Mouse (Mus musculus) adrenal gland, postnatal 36 days (tissue): ENCODE results near the gene Cd22. TPM values are rescaled to one million over a fixed set of nuclear protein-coding genes. Genes with fewer than 3 reads are reported as not detected.

ENCODE experiments used
- DNase-seq, 2 experiments: peaks; one replicate each; pipeline ENCODE4 v3.0.0; 2021; ENCODE audit warnings: mixed read lengths in 1 of 2
- total RNA-seq, 2 experiments: library from RNA; stranded (reverse); gene quantifications; 2 replicates each; pipeline ENCODE4 v1.2.3; 2021

Cd22 gene
- total RNA-seq, 2 experiments from 2014 or later = 0.56 TPM

DNA sequence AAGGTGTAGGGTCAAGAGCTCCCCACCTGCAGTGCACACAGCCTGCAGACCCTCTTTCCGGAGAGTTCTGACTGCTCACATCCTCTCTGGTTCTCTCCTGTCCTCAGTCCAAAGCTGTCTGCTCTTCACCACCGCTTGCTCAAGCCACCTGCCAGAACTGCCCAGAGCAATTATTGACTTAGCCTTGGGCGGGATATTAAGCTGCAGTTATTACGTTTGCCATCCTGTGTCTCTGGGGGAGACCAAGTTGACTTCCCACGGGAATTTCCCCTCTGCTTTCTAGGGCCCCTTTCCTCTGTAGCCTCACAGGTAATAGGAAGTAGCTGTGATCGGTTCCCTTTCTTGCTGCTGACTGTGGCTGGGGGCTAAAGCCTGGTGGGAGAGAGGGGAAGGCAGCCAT is 60.0 kb downstream of the Cd22 start:
- no peak for DNase-seq

Other genes starting within 250 kb of the Cd22 start
- gene Etv2, start 244.5 kb downstream of the Cd22 start, total RNA-seq = not detected
- 10 to 100 TPM; 83.0 to 88.1 TPM for gene Rbm42, start 230.0 kb downstream of the Cd22 start, total RNA-seq
- 10 to 100 TPM; 10.1 to 10.5 TPM for gene Haus5, start 215.3 kb downstream of the Cd22 start, total RNA-seq
- not detected for gene Pmis2, start 208.7 kb downstream of the Cd22 start, total RNA-seq
- 1 to 10 TPM; 4.8 to 6.3 TPM for gene 2200002J24Rik, start 181.4 kb downstream of the Cd22 start, total RNA-seq
- gene Atp4a, start 168.1 kb downstream of the Cd22 start, total RNA-seq = 1 to 10 TPM; 3.1 to 5.9 TPM
- gene Tmem147, start 150.8 kb downstream of the Cd22 start, total RNA-seq = 100 to 1,000 TPM; 229 to 231 TPM
- gene Gapdhs, start 136.7 kb downstream of the Cd22 start, total RNA-seq = under 1 TPM in 1 of 2 experiments, not detected in 1; 0.26 TPM
- gene Sbsn, start 128.9 kb downstream of the Cd22 start, total RNA-seq = 100 to 1,000 TPM; 326 to 370 TPM
- gene Dmkn, start 116.6 kb downstream of the Cd22 start, total RNA-seq = 1 to 10 TPM; 2.4 to 2.5 TPM
- 1 to 10 TPM in 1 of 2 experiments, not detected in 1; 2.8 TPM for gene Krtdap, start 92.4 kb downstream of the Cd22 start, total RNA-seq
- 1 to 10 TPM; 1.7 to 2.9 TPM for gene Ffar2, start 56.6 kb downstream of the Cd22 start, total RNA-seq
- under 1 TPM in 1 of 2 experiments, not detected in 1; 0.33 TPM for gene Ffar3, start 24.2 kb downstream of the Cd22 start, total RNA-seq
- gene Ffar1, start 18.8 kb downstream of the Cd22 start, total RNA-seq = not detected
- gene Mag, start 34.5 kb upstream of the Cd22 start, total RNA-seq = under 1 TPM; 0.20 to 0.46 TPM
- gene Hamp2, start 44.3 kb upstream of the Cd22 start, total RNA-seq = 10 to 100 TPM in 1 of 2 experiments, not detected in 1; 11.7 TPM
- 10 to 100 TPM in 1 of 2 experiments, not detected in 1; 23.5 TPM for gene Hamp, start 63.7 kb upstream of the Cd22 start, total RNA-seq
- gene Usf2, start 76.5 kb upstream of the Cd22 start, total RNA-seq = 100 to 1,000 TPM; 112 to 141 TPM
- 10 to 100 TPM in 1 of 2 experiments, 1 to 10 TPM in 1; 6.1 to 14.6 TPM for gene Lsr, start 93.1 kb upstream of the Cd22 start, total RNA-seq
- gene Fam187b, start 93.4 kb upstream of the Cd22 start, total RNA-seq = under 1 TPM; 0.30 to 0.96 TPM
- gene Fxyd5, start 162.1 kb upstream of the Cd22 start, total RNA-seq = 100 to 1,000 TPM in 1 of 2 experiments, 10 to 100 TPM in 1; 34.8 to 103 TPM
- 1 to 10 TPM; 1.2 to 1.6 TPM for gene Fxyd7, start 171.1 kb upstream of the Cd22 start, total RNA-seq
- gene Fxyd1, start 176.9 kb upstream of the Cd22 start, total RNA-seq = 100 to 1,000 TPM; 167 to 239 TPM
- 1 to 10 TPM; 2.7 to 5.4 TPM for gene Lgi4, start 179.0 kb upstream of the Cd22 start, total RNA-seq
- 1 to 10 TPM; 1.5 to 2.3 TPM for gene Fxyd3, start 196.4 kb upstream of the Cd22 start, total RNA-seq
- gene Hpn, start 234.9 kb upstream of the Cd22 start, total RNA-seq = under 1 TPM; 0.66 to 0.93 TPM
- 10 to 100 TPM; 16.5 to 16.7 TPM for gene Scn1b, start 246.7 kb upstream of the Cd22 start, total RNA-seq